Mouse (Mus musculus) kidney, adult 8-10 months (tissue): ENCODE data around the gene 2310011J03Rik.

Source experiments
- DNase-seq, 2 experiments: peaks; one replicate each; pipeline ENCODE4 v3.0.0; 2022

The 2310011J03Rik gene

GRCm38 (mm10) chr10:80341491-80342304 lies 21.4 kb upstream of the 2310011J03Rik start:
- no peak for DNase-seq

- no peak for DNase-seq
Measured at GRCm38 (mm10) chr10:80341026-80341425, 20.7 kb upstream of the 2310011J03Rik start.

- DNase-seq: peak; percentile 64 to 89
Measured at GRCm38 (mm10) chr10:80339941-80340750, 19.8 kb upstream of the 2310011J03Rik start.

- no peak for DNase-seq
Measured at GRCm38 (mm10) chr10:80336263-80336662, 15.9 kb upstream of the 2310011J03Rik start.

- DNase-seq: no peak
Measured at GRCm38 (mm10) chr10:80332525-80332989, 12.2 kb upstream of the 2310011J03Rik start.

- peak in 1 of 2 experiments; percentile 5 for DNase-seq
Measured at GRCm38 (mm10) chr10:80331636-80332524, 11.5 kb upstream of the 2310011J03Rik start.

- no peak for DNase-seq
Measured at GRCm38 (mm10) chr10:80330888-80331287, 10.6 kb upstream of the 2310011J03Rik start.

GRCm38 (mm10) chr10:80330084-80330483 lies 9.7 kb upstream of the 2310011J03Rik start:
- DNase-seq: no peak

GRCm38 (mm10) chr10:80329273-80330081 lies 9.1 kb upstream of the 2310011J03Rik start, which contains the start of the genes Pcsk4 and Reep6:
Gene Pcsk4, minus strand, starts transcription at chr10:80329498.
Gene Reep6, plus strand, starts transcription at chr10:80329953.
- peak; percentile 99 for DNase-seq

- no peak for DNase-seq
Measured at GRCm38 (mm10) chr10:80325045-80325444, 4.7 kb upstream of the 2310011J03Rik start.

GRCm38 (mm10) chr10:80324120-80325037 lies 4.0 kb upstream of the 2310011J03Rik start:
- DNase-seq: peak in 1 of 2 experiments; percentile 50

- peak; percentile 79 to 86 for DNase-seq
Measured at GRCm38 (mm10) chr10:80323261-80324119, 3.2 kb upstream of the 2310011J03Rik start.

GRCm38 (mm10) chr10:80322811-80323211 lies 2.5 kb upstream of the 2310011J03Rik start:
- no peak for DNase-seq

- no peak for DNase-seq
Measured at GRCm38 (mm10) chr10:80321670-80322581, 1.6 kb upstream of the 2310011J03Rik start.

GRCm38 (mm10) chr10:80321014-80321669 lies 805 bp upstream of the 2310011J03Rik start:
- DNase-seq: no peak

GRCm38 (mm10) chr10:80317011-80317410 lies 3.3 kb downstream of the 2310011J03Rik start:
- no peak for DNase-seq

GRCm38 (mm10) chr10:80316359-80316781 lies 4.0 kb downstream of the 2310011J03Rik start:
- DNase-seq: no peak

- DNase-seq: no peak
Measured at GRCm38 (mm10) chr10:80315315-80315714, 5.0 kb downstream of the 2310011J03Rik start.
